In genomic region chr12:16803956-16804430, GRCm38 (mm10) we compare ENCODE assay signal across 26 mouse cellular contexts. TPM values are rescaled to one million over a fixed set of nuclear protein-coding genes. Genes with fewer than 3 reads are reported as not detected.
DNase-seq lines count a peak whose midpoint lies in the region; ATAC-seq lines count a peak whose summit lies in the region.
"Had no signal": no experiment of that assay in that cellular context is flagged by ENCODE, and none has a peak within 500 bp of the region (broad histone marks: within the 10 kb centered on the region; RNA-seq: fewer than 3 reads in every experiment).

No protein-coding gene starts in this region.

- H3K27ac ChIP-seq in midbrain, embryonic 11.5 days (ENCODE audit: low read depth, low read length) = peak overlapping the region; percentile 27; the same call in 1 of the 2 replicates
- H3K27ac ChIP-seq in midbrain, embryonic 16.5 days (ENCODE audit: low read length) = no peak overlapping the region
- H3K27ac ChIP-seq in embryonic facial prominence, embryonic 14.5 days (replicated peaks; ENCODE audit: low read depth, low read length) = no peak overlapping the region
- H3K27ac ChIP-seq: embryonic facial prominence, embryonic 12.5 days; forebrain, embryonic 13.5 days; gastrocnemius, adult 2 months; limb, embryonic 12.5 days; stomach, embryonic 15.5 days had no signal

- H3K9ac ChIP-seq in midbrain, embryonic 11.5 days (ENCODE audit: low read length) = 0 out of 2 replicates have a peak overlapping the region, but pooled peaks have one; percentile 11
- H3K9ac ChIP-seq in midbrain, embryonic 16.5 days (ENCODE audit: low read depth, low read length) = no peak overlapping the region
- no peak overlapping the region for H3K9ac ChIP-seq in embryonic facial prominence, embryonic 14.5 days (ENCODE audit: low read depth, low read length)
- H3K9ac ChIP-seq: embryonic facial prominence, embryonic 12.5 days; forebrain, embryonic 13.5 days; limb, embryonic 12.5 days; stomach, embryonic 15.5 days had no signal

- peak; percentile 17; the same call in 1 of the 2 replicates for ATAC-seq in midbrain, embryonic 11.5 days (ENCODE audit: low FRiP score)
- no peak for ATAC-seq in midbrain, embryonic 16.5 days
- ATAC-seq in embryonic facial prominence, embryonic 14.5 days (ENCODE audit: low read depth) = no peak
- ATAC-seq: activated CD4-positive, CD25-positive, alpha-beta regulatory T cell, adult 4 months; forebrain, embryonic 13.5 days; hindbrain, embryonic 16.5 days; intestine, embryonic 16.5 days had no signal

- peaks cover 33% of the 10 kb centered on the region for H3K4me1 ChIP-seq in midbrain, embryonic 11.5 days (ENCODE audit: control insufficient read depth, insufficient read depth, low read length)
- H3K4me1 ChIP-seq in midbrain, embryonic 16.5 days (ENCODE audit: control insufficient read depth, insufficient read depth, low read length) = peaks cover 4% of the 10 kb centered on the region; the same call in 1 of the 2 replicates
- peaks cover 6% of the 10 kb centered on the region for H3K4me1 ChIP-seq in embryonic facial prominence, embryonic 14.5 days (ENCODE audit: control insufficient read depth, insufficient read depth, low read length)

- no peak overlapping the region for H3K4me3 ChIP-seq in midbrain, embryonic 11.5 days (ENCODE audit: low read depth, low read length)
- no peak overlapping the region for H3K4me3 ChIP-seq in midbrain, embryonic 16.5 days (ENCODE audit: low read depth, low read length)
- H3K4me3 ChIP-seq in embryonic facial prominence, embryonic 14.5 days (ENCODE audit: low read depth, low read length) = no peak overlapping the region
- H3K4me3 ChIP-seq: embryonic facial prominence, embryonic 12.5 days; erythroblast, embryonic 14.5 days; forebrain, embryonic 13.5 days; gastrocnemius, adult 2 months; limb, embryonic 12.5 days; stomach, embryonic 15.5 days had no signal

- WGBS in midbrain, embryonic 11.5 days = 13% methylated on average over 5 of the region's 5 CpGs
- WGBS in midbrain, embryonic 16.5 days = 11% methylated on average over 5 of the region's 5 CpGs
- WGBS in embryonic facial prominence, embryonic 14.5 days = 17% methylated on average over 5 of the region's 5 CpGs

- peak; percentile 91 for DNase-seq in midbrain, embryonic 11.5 days (ENCODE audit: low spot score, missing footprints)
- peak; percentile 74 for DNase-seq in embryo, embryonic 11 days
- DNase-seq in embryonic facial prominence, embryonic 14.5 days (ENCODE audit: low spot score) = peak; percentile 22
- no peak for DNase-seq in left cerebral cortex, postnatal 10 days (ENCODE audit: extremely low spot score in 1 of 2, low spot score in 2 of 2)
- no peak for DNase-seq in cerebellum, adult 8-10 months
- no peak for DNase-seq in layer of hippocampus, postnatal 14 days (ENCODE audit: low spot score in 2 of 2)
- DNase-seq: adrenal gland, postnatal 10 days; cerebellum, adult 18-20 months; cerebellum, postnatal 25 days; gastrocnemius, adult 2 months; heart, postnatal 36 days; lung, adult 18-20 months; lung, postnatal 10 days; right cerebral cortex, postnatal 4 days; thymus, postnatal 25 days had no signal

- intact Hi-C loops in left cerebral cortex, postnatal 10 days (cut with DNase I) = loop anchor here (10.0 kb wide), 1 partner anchor 1269 kb away; no protein-coding TSS in a partner anchor

- no peak overlapping the region for H3K4me2 ChIP-seq in midbrain, embryonic 11.5 days
- H3K4me2 ChIP-seq in midbrain, embryonic 16.5 days (ENCODE audit: low read length) = no peak overlapping the region
- H3K4me2 ChIP-seq in embryonic facial prominence, embryonic 14.5 days (ENCODE audit: low read depth, low read length) = no peak overlapping the region
- H3K4me2 ChIP-seq: embryonic facial prominence, embryonic 12.5 days; forebrain, embryonic 13.5 days; limb, embryonic 12.5 days; liver, embryonic 11.5 days; stomach, embryonic 15.5 days had no signal

- H3K27me3 ChIP-seq in midbrain, embryonic 11.5 days (ENCODE audit: control insufficient read depth, insufficient read depth, low read length) = no peaks in the 10 kb centered on the region; the same call in 1 of the 2 replicates
- no peaks in the 10 kb centered on the region for H3K27me3 ChIP-seq in midbrain, embryonic 16.5 days (ENCODE audit: control insufficient read depth, insufficient read depth, low read depth, low read length)
- no peaks in the 10 kb centered on the region; the same call in 1 of the 2 replicates for H3K27me3 ChIP-seq in embryonic facial prominence, embryonic 14.5 days (replicated peaks; ENCODE audit: control insufficient read depth, insufficient read depth, low read length)

- no peaks in the 10 kb centered on the region for H3K36me3 ChIP-seq in midbrain, embryonic 11.5 days (ENCODE audit: control insufficient read depth, insufficient read depth, low read length)
- H3K36me3 ChIP-seq in midbrain, embryonic 16.5 days (ENCODE audit: control insufficient read depth, insufficient read depth, low read length) = no peaks in the 10 kb centered on the region
- no peaks in the 10 kb centered on the region for H3K36me3 ChIP-seq in embryonic facial prominence, embryonic 14.5 days (ENCODE audit: control insufficient read depth, insufficient read depth, low read length)
- H3K36me3 ChIP-seq: embryonic facial prominence, embryonic 12.5 days; limb, embryonic 12.5 days; stomach, embryonic 15.5 days had no signal

- H3K9me3 ChIP-seq in midbrain, embryonic 11.5 days (ENCODE audit: control insufficient read depth, low read length) = no peaks in the 10 kb centered on the region
- no peaks in the 10 kb centered on the region for H3K9me3 ChIP-seq in midbrain, embryonic 16.5 days (replicated peaks; ENCODE audit: control insufficient read depth, low read length, poor library complexity, severe bottlenecking)
- no peaks in the 10 kb centered on the region for H3K9me3 ChIP-seq in embryonic facial prominence, embryonic 14.5 days (ENCODE audit: control insufficient read depth, low read length)
- H3K9me3 ChIP-seq: embryonic facial prominence, embryonic 12.5 days; forebrain, embryonic 13.5 days; limb, embryonic 12.5 days; stomach, embryonic 15.5 days had no signal

RNA-seq across cellular contexts. Expression of gene Greb1, which starts 3.3 kb away (rescaled TPM):
- polyA plus RNA-seq in midbrain, embryonic 11.5 days (2014; fragmentation: Nextera tagmentation; extraction: Ambion mirVana) = 11.3 and 15.4 TPM in 2 replicates
- polyA plus RNA-seq in midbrain, embryonic 16.5 days (2015; fragmentation: Nextera tagmentation; extraction: Ambion mirVana) = 0.98 and 2.4 TPM in 2 replicates
- 1.3 TPM in 2 replicates for polyA plus RNA-seq in embryonic facial prominence, embryonic 14.5 days (2014; fragmentation: Nextera tagmentation; extraction: Ambion mirVana)
- 1 to 10 TPM in 1 of 2 experiments, under 1 TPM in 1; 0.41 to 1.2 TPM for total RNA-seq in left cerebral cortex, postnatal 10 days (2021)
- total RNA-seq in layer of hippocampus, postnatal 14 days (2021) = 1 to 10 TPM in 1 of 2 experiments, under 1 TPM in 1; 0.62 to 1.1 TPM
- total RNA-seq: MEL had no signal
- polyA plus RNA-seq: erythroblast, embryonic 14.5 days had no signal

RNA-seq across cellular contexts. Expression of gene E2f6, which starts 6.8 kb away (rescaled TPM):
- polyA plus RNA-seq in midbrain, embryonic 11.5 days (2014; fragmentation: Nextera tagmentation; extraction: Ambion mirVana) = 83.8 and 85.1 TPM in 2 replicates
- 23.7 and 26.8 TPM in 2 replicates for polyA plus RNA-seq in midbrain, embryonic 16.5 days (2015; fragmentation: Nextera tagmentation; extraction: Ambion mirVana)
- polyA plus RNA-seq in embryonic facial prominence, embryonic 14.5 days (2014; fragmentation: Nextera tagmentation; extraction: Ambion mirVana) = 51.9 and 54.3 TPM in 2 replicates
- 10 to 100 TPM; 22.0 to 22.8 TPM for total RNA-seq in left cerebral cortex, postnatal 10 days (2021)
- 10 to 100 TPM; 22.6 to 27.3 TPM for total RNA-seq in layer of hippocampus, postnatal 14 days (2021)

Comparison
In these comparisons a context has a peak if more than half of its experiments do, and no peak if none do; other contexts are left out.
1. DNase-seq: peak in midbrain, embryonic 11.5 days (single experiment), embryo, embryonic 11 days (single experiment) and embryonic facial prominence, embryonic 14.5 days (single experiment); none in left cerebral cortex, postnatal 10 days (0 of 2), cerebellum, adult 8-10 months (single experiment) and layer of hippocampus, postnatal 14 days (0 of 2).